In genomic region chr13:52575483-52575882, GRCm38 (mm10) we compare ENCODE assay signal across 23 mouse cellular contexts. TPM values are rescaled to one million over a fixed set of nuclear protein-coding genes. Genes with fewer than 3 reads are reported as not detected.
DNase-seq lines count a peak whose midpoint lies in the region; ATAC-seq and TF ChIP-seq lines count a peak whose summit lies in the region.
"Had no signal": no experiment of that assay in that cellular context is flagged by ENCODE, and none has a peak within 500 bp of the region (broad histone marks: within the 10 kb centered on the region; RNA-seq: fewer than 3 reads in every experiment).

No protein-coding gene starts in this region.

- H3K9ac ChIP-seq in liver, postnatal 0 days (replicated peaks), result no peak overlapping the region
- H3K9ac ChIP-seq in liver, embryonic 11.5 days (ENCODE audit: low read depth, low read length), result no peak overlapping the region
- H3K9ac ChIP-seq in CH12.LX (ENCODE audit: insufficient read depth, low read depth), result no peak overlapping the region
- H3K9ac ChIP-seq: forebrain, embryonic 13.5 days; hindbrain, embryonic 13.5 days had no signal

- no peak for ATAC-seq in liver, postnatal 0 days
- ATAC-seq in liver, embryonic 11.5 days (replicated peaks; ENCODE audit: low FRiP score), result no peak
- ATAC-seq: forebrain, embryonic 13.5 days; forebrain, embryonic 16.5 days; hindbrain, embryonic 16.5 days; Patski had no signal

- in situ Hi-C loops in CH12.LX (cut with MboI; ENCODE audit: low pct_ligation_motif_present, low pct_unique_long_range_greater_than_20kb, low sequenced_read_pairs), result no loop called here

- H3K4me2 ChIP-seq in liver, postnatal 0 days (ENCODE audit: low read depth, low read length), result no peak overlapping the region
- H3K4me2 ChIP-seq in liver, embryonic 11.5 days, result no peak overlapping the region
- no peak overlapping the region for H3K4me2 ChIP-seq in CH12.LX (ENCODE audit: insufficient read depth, low read depth, poor library complexity, severe bottlenecking)
- H3K4me2 ChIP-seq: forebrain, embryonic 13.5 days; heart, embryonic 11.5 days; hindbrain, embryonic 13.5 days had no signal

- no peaks in the 10 kb centered on the region for H3K9me3 ChIP-seq in liver, postnatal 0 days (ENCODE audit: low read length)
- H3K9me3 ChIP-seq in liver, embryonic 11.5 days (ENCODE audit: control insufficient read depth, low read length), result no peaks in the 10 kb centered on the region
- peaks cover 4% of the 10 kb centered on the region for H3K9me3 ChIP-seq in CH12.LX (replicated peaks; ENCODE audit: low read length)
- H3K9me3 ChIP-seq: forebrain, embryonic 10.5 days; forebrain, embryonic 13.5 days; hindbrain, embryonic 10.5 days; hindbrain, embryonic 13.5 days had no signal

- no peaks in the 10 kb centered on the region for H3K36me3 ChIP-seq in liver, postnatal 0 days (replicated peaks; ENCODE audit: insufficient read depth, low read length)
- H3K36me3 ChIP-seq in liver, embryonic 11.5 days (ENCODE audit: control insufficient read depth, insufficient read depth, low read length), result no peaks in the 10 kb centered on the region
- peaks cover 0 to 2% of the 10 kb centered on the region in 2 experiments for H3K36me3 ChIP-seq in CH12.LX (replicated peaks in 1 of 2; ENCODE audit: control insufficient read depth in 1 of 2, insufficient read depth in 1 of 2, low read length in 1 of 2)
- H3K36me3 ChIP-seq in macrophage (ENCODE audit: inconsistent target), result no peaks in the 10 kb centered on the region
- H3K36me3 ChIP-seq: forebrain, embryonic 10.5 days; G1E; hindbrain, embryonic 10.5 days; hindbrain, embryonic 13.5 days had no signal

- peak; percentile 95 for DNase-seq in heart, adult 11 months
- no peak for DNase-seq in heart, postnatal 4 days
- no peak for DNase-seq in liver, postnatal 0 days
- DNase-seq in liver, embryonic 11.5 days (ENCODE audit: low spot score), result no peak
- no peak for DNase-seq in CH12.LX (ENCODE audit: extremely low read depth)
- DNase-seq in layer of hippocampus, postnatal 36 days, result no peak
- DNase-seq: adrenal gland, postnatal 10 days; adrenal gland, postnatal 36 days; cerebellum, adult 11-12 months; cerebellum, adult 9-10 months; cerebellum, postnatal 14 days; gastrocnemius, adult 2 months; gastrocnemius, postnatal 14 days had no signal

- 0 out of 2 replicates have a peak overlapping the region, but pooled peaks have one; percentile 6 for H3K27ac ChIP-seq in liver, postnatal 0 days (ENCODE audit: low read depth)
- H3K27ac ChIP-seq in liver, embryonic 11.5 days (ENCODE audit: low read depth, low read length), result no peak overlapping the region
- H3K27ac ChIP-seq in CH12.LX (ENCODE audit: insufficient read depth, low read depth), result no peak overlapping the region
- peak overlapping the region; percentile 44 for H3K27ac ChIP-seq in macrophage
- H3K27ac ChIP-seq: forebrain, embryonic 10.5 days; forebrain, embryonic 13.5 days; gastrocnemius, adult 2 months; hindbrain, embryonic 10.5 days; hindbrain, embryonic 13.5 days had no signal

- no peak overlapping the region for H3K4me3 ChIP-seq in liver, postnatal 0 days (ENCODE audit: low read depth, low read length)
- no peak overlapping the region for H3K4me3 ChIP-seq in liver, embryonic 11.5 days (ENCODE audit: low read depth, low read length)
- H3K4me3 ChIP-seq in CH12.LX (replicated peaks in 1 of 3; ENCODE audit: low read depth in 2 of 3, low read length in 2 of 3, poor library complexity in 1 of 3) (no peak overlapping the region), macrophage (ENCODE audit: inconsistent target) (no peak overlapping the region)
- H3K4me3 ChIP-seq: forebrain, embryonic 10.5 days; forebrain, embryonic 13.5 days; gastrocnemius, adult 2 months; hindbrain, embryonic 10.5 days; hindbrain, embryonic 13.5 days had no signal

- peaks cover 15% of the 10 kb centered on the region for H3K4me1 ChIP-seq in liver, postnatal 0 days (ENCODE audit: insufficient read depth)
- peaks cover 15% of the 10 kb centered on the region for H3K4me1 ChIP-seq in liver, embryonic 11.5 days (replicated peaks; ENCODE audit: control insufficient read depth, insufficient read depth, low read length)
- peaks cover 47 to 75% of the 10 kb centered on the region in 2 experiments for H3K4me1 ChIP-seq in CH12.LX (ENCODE audit: control insufficient read depth in 1 of 2, insufficient read depth in 2 of 2)
- H3K4me1 ChIP-seq: forebrain, embryonic 13.5 days; hindbrain, embryonic 13.5 days had no signal

- dilution Hi-C loops in CH12.LX (cut with MboI; ENCODE audit: extremely low pct_ligation_motif_present, extremely low pct_unique_long_range_greater_than_20kb, low sequenced_read_pairs), result no loop called here

- TF ChIP-seq CTCF in liver, postnatal 0 days (IDR thresholded peaks at IDR 0.05; ENCODE audit: low read depth), result no peak
- no peak for TF ChIP-seq CTCF in CH12.LX (conservative IDR thresholded peaks at IDR 0.05 in 1 of 2, IDR thresholded peaks at IDR 0.05 in 1 of 2; ENCODE audit: low read depth in 2 of 2, low read length in 2 of 2)

- no peaks in the 10 kb centered on the region for H3K27me3 ChIP-seq in liver, postnatal 0 days (ENCODE audit: insufficient read depth, low read length)
- H3K27me3 ChIP-seq in liver, embryonic 11.5 days (replicated peaks; ENCODE audit: control insufficient read depth, insufficient read depth, low read length), result no peaks in the 10 kb centered on the region
- H3K27me3 ChIP-seq in CH12.LX (replicated peaks), result no peaks in the 10 kb centered on the region
- H3K27me3 ChIP-seq: hindbrain, embryonic 13.5 days had no signal

- no peak for TF ChIP-seq EP300 in liver, postnatal 0 days (IDR thresholded peaks at IDR 0.05; ENCODE audit: low read depth)
- TF ChIP-seq EP300 in CH12.LX (IDR thresholded peaks at IDR 0.05; ENCODE audit: low read length), result no peak

- H3K79me2 ChIP-seq in CH12.LX (replicated peaks; ENCODE audit: control insufficient read depth, extremely low read depth, insufficient read depth, poor library complexity, severe bottlenecking) (no peaks in the 10 kb centered on the region), macrophage (ENCODE audit: inconsistent target) (no peaks in the 10 kb centered on the region)

- no peak for TF ChIP-seq RAD21 in CH12.LX (IDR thresholded peaks at IDR 0.05; ENCODE audit: low read depth, low read length)

- WGBS in liver, postnatal 0 days (ENCODE audit: insufficient replicate concordance), result 65% methylated on average over 6 of the region's 6 CpGs
- 71% methylated on average over 6 of the region's 6 CpGs for WGBS in liver, embryonic 11.5 days
- WGBS in macrophage (ENCODE audit: missing documents), result 66% methylated on average over 6 of the region's 6 CpGs

- no peak for TF ChIP-seq POLR2A in CH12.LX (IDR thresholded peaks at IDR 0.05; ENCODE audit: low read depth, low read length)

TF ChIP-seq in CH12.LX, 34 proteins besides CTCF, POLR2A, EP300 and RAD21:
- TF ChIP-seq MAZ (IDR thresholded peaks at IDR 0.05; ENCODE audit: low read depth, low read length) (no peak), MAX (IDR thresholded peaks at IDR 0.05; ENCODE audit: low read length) (0 out of 2 replicates have a peak, but pooled peaks have one; percentile 2), TCF12 (IDR thresholded peaks at IDR 0.05; ENCODE audit: low read depth, low read length) (no peak)

RNA-seq across cellular contexts. Expression of gene Syk, which starts 7.5 kb away (rescaled TPM):
- 10 to 100 TPM; 24.1 to 26.5 TPM for total RNA-seq in heart, postnatal 4 days (2021)
- 6.0 and 6.8 TPM in 2 replicates for polyA plus RNA-seq in liver, postnatal 0 days (2015; fragmentation: Nextera tagmentation; extraction: Ambion mirVana)
- 10.1 and 10.7 TPM in 2 replicates for polyA plus RNA-seq in liver, embryonic 11.5 days (2014; fragmentation: Nextera tagmentation; extraction: Ambion mirVana)
- total RNA-seq in CH12.LX (2012; rRNA removed) (151 and 163 TPM in 2 replicates), CH12.LX (2014; rRNA removed) (108 and 117 TPM in 2 replicates)
- polyA plus RNA-seq in CH12.LX (2012; ENCODE audit: insufficient read length, low read depth) (171 and 185 TPM in 2 replicates), macrophage (2018) (133 to 298 TPM (median 216 TPM) in 3 replicates)
- total RNA-seq in macrophage (2018; cell fraction: chromatin; rRNA removed), result 1,000 to 10,000 TPM in 18 of 26 experiments, 100 to 1,000 TPM in 8; 824 to 3,159 (median 1,302) TPM
- total RNA-seq in macrophage (2018; cell fraction: cytosol; rRNA removed), result 100 to 1,000 TPM; 254 to 524 (median 295) TPM
- total RNA-seq in macrophage (2018; cell fraction: nucleus; rRNA removed), result 1,000 to 10,000 TPM in 13 of 26 experiments, 100 to 1,000 TPM in 13; 380 to 1,577 (median 999) TPM
- total RNA-seq in layer of hippocampus, postnatal 36 days (2021), result 1 to 10 TPM; 2.9 to 3.8 TPM
- polyA plus RNA-seq: G1E, Patski had no signal

RNA-seq across cellular contexts. Expression of gene Diras2, which starts 44.4 kb away (rescaled TPM):
- 1 to 10 TPM; 2.6 to 2.7 TPM for total RNA-seq in heart, postnatal 4 days (2021)
- polyA plus RNA-seq in liver, postnatal 0 days (2015; fragmentation: Nextera tagmentation; extraction: Ambion mirVana), result 0.12 and 0.19 TPM in 2 replicates
- 0.05 and 0.10 TPM in 2 replicates for polyA plus RNA-seq in liver, embryonic 11.5 days (2014; fragmentation: Nextera tagmentation; extraction: Ambion mirVana)
- total RNA-seq in CH12.LX (2012; rRNA removed), result 6.5 and 8.5 TPM in 2 replicates
- 2.8 and 3.0 TPM in 2 replicates for total RNA-seq in CH12.LX (2014; rRNA removed)
- polyA plus RNA-seq in CH12.LX (2012; ENCODE audit: insufficient read length, low read depth), result 3.6 and 3.9 TPM in 2 replicates
- total RNA-seq in macrophage (2018; cell fraction: chromatin; rRNA removed), result under 1 TPM in 13 of 26 experiments, not detected in 13; 0.10 to 0.34 (median 0.22) TPM
- total RNA-seq in macrophage (2018; cell fraction: cytosol; rRNA removed), result under 1 TPM; 0.05 to 0.49 (median 0.20) TPM
- under 1 TPM in 18 of 26 experiments, not detected in 8; 0.06 to 0.39 (median 0.20) TPM for total RNA-seq in macrophage (2018; cell fraction: nucleus; rRNA removed)
- 0.11 to 0.42 TPM (median 0.29 TPM) in 3 replicates for polyA plus RNA-seq in macrophage (2018)
- total RNA-seq in layer of hippocampus, postnatal 36 days (2021), result 100 to 1,000 TPM; 143 to 152 TPM
- polyA plus RNA-seq: G1E, Patski had no signal

Comparison
In these comparisons a context has a peak if more than half of its experiments do, and no peak if none do; other contexts are left out.
1. H3K27ac ChIP-seq: peak in liver, postnatal 0 days (single experiment) and macrophage (single experiment); none in liver, embryonic 11.5 days (single experiment) and CH12.LX (single experiment).
2. RNA of gene Syk, which starts 7.5 kb away (polyA plus RNA-seq): 133 to 298 TPM in macrophage and 171 to 185 TPM in CH12.LX; 10.1 to 10.7 TPM in liver, embryonic 11.5 days and 6.0 to 6.8 TPM in liver, postnatal 0 days; every median in the first group is over 10 times any median in the second.